Mouse (Mus musculus): ENCODE data around the gene Trip12. TPM values are rescaled to one million over a fixed set of nuclear protein-coding genes. Genes with fewer than 3 reads are reported as not detected.

Gene Trip12
- polyA plus RNA-seq, 1 experiment from 2014 or later = 159 TPM

DNA sequence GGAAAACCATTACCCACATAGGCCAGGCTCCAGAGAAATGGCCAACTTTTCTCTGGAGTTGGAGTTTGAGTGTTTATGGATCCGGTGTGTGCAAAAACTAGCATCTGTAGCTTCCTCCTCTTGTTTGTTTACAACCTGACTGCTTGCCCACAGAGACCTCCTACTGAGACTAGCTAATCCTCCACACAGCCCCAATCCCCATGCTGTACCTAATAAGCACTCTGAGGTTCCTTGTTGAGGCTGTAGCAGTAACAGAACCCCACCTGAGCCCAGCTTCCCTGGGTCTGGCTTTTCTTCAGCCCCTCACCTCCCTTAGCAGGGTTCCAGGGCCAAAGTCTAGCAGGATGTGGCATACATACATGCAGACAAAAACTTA, 20.9 kb upstream of the Trip12 start:
- in situ Hi-C loops (cut with MboI; ENCODE audit: low pct_unique_long_range_greater_than_20kb) = no loop called here
- H3K27me3 ChIP-seq = no peaks in the 10 kb centered on the region
- ATAC-seq (no peak), DNase-seq (ENCODE audit: low read depth, low spot score) (no peak)
- no peak for TF ChIP-seq CTCF (IDR thresholded peaks at IDR 0.05)
- ChIA-PET POLR2A (no interaction called here), CTCF (no interaction called here)

GRCm38 (mm10) chr1:84860360-84861254, 20.3 kb upstream of the Trip12 start:
- ATAC-seq = no peak
- CTCF ChIA-PET = interaction anchor here (1.3 kb wide), 1 partner anchor 9 kb away, joined by 3 read pairs; no protein-coding TSS in a partner anchor
- H3K27me3 ChIP-seq = no peaks in the 10 kb centered on the region
- in situ Hi-C loops (cut with MboI; ENCODE audit: low pct_unique_long_range_greater_than_20kb) = no loop called here
- POLR2A ChIA-PET = interaction anchor here (0.7 kb wide), 1 partner anchor 183 kb away, joined by 3 read pairs; no protein-coding TSS in a partner anchor
- no peak for TF ChIP-seq CTCF (IDR thresholded peaks at IDR 0.05)
- DNase-seq (ENCODE audit: low read depth, low spot score) = no peak

- no peaks in the 10 kb centered on the region for H3K27me3 ChIP-seq
- CTCF ChIA-PET = interaction anchor here (1.3 kb wide), 1 partner anchor 10 kb away, joined by 3 read pairs; no protein-coding TSS in a partner anchor
- POLR2A ChIA-PET = no interaction called here
- TF ChIP-seq CTCF (IDR thresholded peaks at IDR 0.05) = no peak
- DNase-seq (ENCODE audit: low read depth, low spot score) (no peak), ATAC-seq (no peak)
- in situ Hi-C loops (cut with MboI; ENCODE audit: low pct_unique_long_range_greater_than_20kb) = no loop called here
These were observed 19.3 kb upstream of the Trip12 start for GRCm38 (mm10) chr1:84859597-84859996.

- in situ Hi-C loops (cut with MboI; ENCODE audit: low pct_unique_long_range_greater_than_20kb) = no loop called here
- ChIA-PET POLR2A (interaction anchor here (1.4 kb wide), 1 partner anchor 11 kb away, joined by 3 read pairs; no protein-coding TSS in a partner anchor), CTCF (interaction anchor here (2.0 kb wide), 1 partner anchor 15 kb away, joined by 5 read pairs; the partner anchor contains the start of genes Fbxo36 and Trip12)
- no peak for TF ChIP-seq CTCF (IDR thresholded peaks at IDR 0.05)
- H3K27me3 ChIP-seq = no peaks in the 10 kb centered on the region
- ATAC-seq (no peak), DNase-seq (ENCODE audit: low read depth, low spot score) (no peak)
These were observed 15.4 kb upstream of the Trip12 start for GRCm38 (mm10) chr1:84855756-84856155.

DNA sequence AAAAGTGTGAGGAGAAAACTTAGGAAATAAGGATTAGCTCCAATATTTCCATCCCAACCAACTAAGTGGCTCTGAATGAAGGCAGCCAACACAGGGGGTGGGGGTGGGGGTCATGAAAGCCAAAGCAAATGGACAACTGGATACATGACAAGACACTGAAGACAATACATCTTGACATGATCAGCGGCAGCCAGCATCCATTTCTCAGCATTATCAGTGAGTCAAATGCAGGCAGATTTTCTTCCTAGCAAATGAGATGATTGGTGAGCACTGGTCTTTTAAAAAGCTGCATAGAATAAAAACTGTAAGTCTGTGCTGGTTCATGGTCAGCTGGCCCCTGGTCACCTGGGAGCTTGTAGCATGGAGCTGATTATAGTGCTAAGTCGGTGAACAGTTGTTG, 14.7 kb upstream of the Trip12 start:
- no peak for ATAC-seq
- no peak for DNase-seq (ENCODE audit: low read depth, low spot score)
- POLR2A ChIA-PET = interaction anchor here (0.7 kb wide), 1 partner anchor 11 kb away, joined by 3 read pairs; no protein-coding TSS in a partner anchor
- in situ Hi-C loops (cut with MboI; ENCODE audit: low pct_unique_long_range_greater_than_20kb) = no loop called here
- CTCF ChIA-PET = interaction anchor here (2.0 kb wide), 1 partner anchor 14 kb away, joined by 5 read pairs; the partner anchor contains the start of genes Fbxo36 and Trip12
- TF ChIP-seq CTCF (IDR thresholded peaks at IDR 0.05) = no peak
- H3K27me3 ChIP-seq = no peaks in the 10 kb centered on the region

- ATAC-seq (no peak), DNase-seq (ENCODE audit: low read depth, low spot score) (no peak)
- TF ChIP-seq CTCF (IDR thresholded peaks at IDR 0.05) = no peak
- CTCF ChIA-PET = no interaction called here
- H3K27me3 ChIP-seq = no peaks in the 10 kb centered on the region
- POLR2A ChIA-PET = no interaction called here
- in situ Hi-C loops (cut with MboI; ENCODE audit: low pct_unique_long_range_greater_than_20kb) = no loop called here
These were observed 13.4 kb upstream of the Trip12 start for GRCm38 (mm10) chr1:84853721-84854120.

DNA sequence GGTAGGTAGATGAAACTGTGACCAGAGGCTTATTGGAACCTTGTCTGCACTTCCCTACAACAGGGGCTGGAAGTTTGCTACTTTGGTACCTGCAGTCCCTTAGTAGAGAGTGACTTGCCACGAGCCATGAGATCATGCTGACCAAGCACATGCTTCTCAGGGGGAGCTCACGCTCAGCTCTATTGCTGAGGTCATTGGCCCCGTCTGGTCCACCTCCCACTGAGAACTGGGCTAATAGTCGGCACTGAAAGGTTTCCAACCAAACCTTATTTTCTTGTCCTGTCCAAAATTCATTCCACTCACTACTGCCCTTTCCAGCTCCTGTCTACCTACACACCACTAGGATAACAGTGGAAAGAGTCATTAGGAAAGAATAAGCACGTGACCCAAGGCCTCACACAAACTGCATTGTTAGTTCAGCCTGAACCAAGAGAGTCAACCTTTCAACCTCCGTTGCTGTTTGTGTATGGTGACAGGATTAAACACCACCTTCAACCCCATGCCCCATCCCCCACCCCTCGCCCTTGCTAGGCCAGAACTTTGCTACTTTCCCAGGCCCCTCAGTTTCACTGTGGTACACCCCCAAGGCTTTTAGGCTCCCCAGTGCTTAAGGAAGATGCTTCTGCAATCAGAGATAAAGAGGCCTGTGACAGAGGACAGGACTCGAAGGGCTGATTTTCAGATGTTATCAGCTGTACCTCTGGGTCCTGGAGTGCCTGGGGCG, 11.4 kb upstream of the Trip12 start:
- TF ChIP-seq CTCF (IDR thresholded peaks at IDR 0.05) = no peak
- ATAC-seq = no peak
- in situ Hi-C loops (cut with MboI; ENCODE audit: low pct_unique_long_range_greater_than_20kb) = no loop called here

GRCm38 (mm10) chr1:84850471-84850870, 10.2 kb upstream of the Trip12 start:
- no peak for ATAC-seq
- POLR2A ChIA-PET = interaction anchor here (1.1 kb wide), 1 partner anchor 14 kb away, joined by 3 read pairs; no protein-coding TSS in a partner anchor
- H3K27me3 ChIP-seq = no peaks in the 10 kb centered on the region
- TF ChIP-seq CTCF (IDR thresholded peaks at IDR 0.05) = no peak
- CTCF ChIA-PET = interaction anchor here (0.8 kb wide), 1 partner anchor 16 kb away, joined by 3 read pairs; no protein-coding TSS in a partner anchor
- in situ Hi-C loops (cut with MboI; ENCODE audit: low pct_unique_long_range_greater_than_20kb) = no loop called here
- DNase-seq (ENCODE audit: low read depth, low spot score) = no peak

More for the DNA sequence above, 11.4 kb upstream of the Trip12 start:
- H3K27me3 ChIP-seq = no peaks in the 10 kb centered on the region
- CTCF ChIA-PET = interaction anchor here (0.8 to 2.3 kb wide), 2 partner anchors 10 to 15 kb away, joined by 3 to 9 read pairs; partner anchors contain the start of gene Trip12
- no peak for DNase-seq (ENCODE audit: low read depth, low spot score)
- POLR2A ChIA-PET = interaction anchor here (1.1 kb wide), 1 partner anchor 13 kb away, joined by 3 read pairs; no protein-coding TSS in a partner anchor

DNA sequence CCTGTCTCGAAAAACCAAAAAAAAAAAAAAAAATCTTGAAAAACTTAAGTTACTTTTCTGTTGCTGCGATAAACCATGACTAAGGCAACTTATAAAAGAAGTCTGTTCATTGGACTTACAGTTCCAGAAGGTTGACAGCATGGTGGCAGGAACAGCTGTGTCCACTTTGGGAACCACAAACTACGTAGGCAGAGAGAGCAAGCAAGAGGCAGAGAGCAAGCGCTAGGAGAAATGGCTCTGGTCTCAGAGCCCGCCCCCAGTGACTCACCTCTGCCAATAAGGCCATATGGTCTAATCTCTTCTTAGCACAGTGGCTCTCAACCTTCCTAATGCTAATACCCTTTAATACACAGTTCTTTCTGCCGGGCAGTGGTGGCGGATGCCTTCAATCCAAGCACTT, 9.5 kb upstream of the Trip12 start:
- no peak for ATAC-seq
- TF ChIP-seq CTCF (IDR thresholded peaks at IDR 0.05) = no peak

DNA sequence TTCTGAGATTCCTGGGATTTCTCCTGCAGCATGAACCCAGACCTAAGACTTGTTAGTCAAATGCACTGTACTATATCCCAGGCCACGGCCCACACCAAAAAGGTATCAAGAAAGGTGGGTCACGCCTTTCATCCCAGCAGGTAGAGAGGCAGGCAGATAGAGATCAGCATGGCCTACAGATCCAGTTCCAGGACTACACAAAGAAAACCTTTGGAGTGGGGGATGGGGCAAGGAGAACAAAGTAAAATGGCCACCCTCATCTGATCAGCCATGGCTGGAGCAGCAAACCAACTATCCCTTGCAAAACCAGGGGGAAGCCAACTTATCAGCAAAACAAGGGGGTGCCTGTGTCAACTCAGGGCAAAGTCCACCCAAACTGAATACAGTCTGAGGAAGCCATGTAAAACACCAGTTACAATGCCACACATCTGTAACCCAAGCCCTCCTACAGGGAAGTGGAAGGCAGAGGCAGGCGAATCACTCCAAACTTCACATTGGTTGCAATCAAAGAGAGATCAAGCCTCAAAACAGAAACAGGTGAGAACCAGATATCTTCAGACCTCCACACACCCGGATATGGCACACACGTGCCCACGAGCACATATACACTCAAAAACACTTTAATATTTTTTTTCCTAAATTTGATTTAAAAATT, 8.6 kb upstream of the Trip12 start:
- ATAC-seq (no peak), DNase-seq (ENCODE audit: low read depth, low spot score) (no peak)
- CTCF ChIA-PET = no interaction called here
- TF ChIP-seq CTCF (IDR thresholded peaks at IDR 0.05) = no peak
- in situ Hi-C loops (cut with MboI; ENCODE audit: low pct_unique_long_range_greater_than_20kb) = no loop called here
- POLR2A ChIA-PET = no interaction called here
- no peaks in the 10 kb centered on the region for H3K27me3 ChIP-seq

More for the DNA sequence above, 9.5 kb upstream of the Trip12 start:
- no peaks in the 10 kb centered on the region for H3K27me3 ChIP-seq
- in situ Hi-C loops (cut with MboI; ENCODE audit: low pct_unique_long_range_greater_than_20kb) = no loop called here
- DNase-seq (ENCODE audit: low read depth, low spot score) = no peak
- ChIA-PET CTCF (no interaction called here), POLR2A (no interaction called here)
